Mouse (Mus musculus): ENCODE results near the gene Nlrp10. TPM values are rescaled to one million over a fixed set of nuclear protein-coding genes. Genes with fewer than 3 reads are reported as not detected.

Nlrp10 gene
- polyA plus RNA-seq (2015; fragmentation: Nextera tagmentation; extraction: Ambion mirVana): 0.03 TPM in 1 of 2 replicates, not detected in the other

GRCm38 (mm10) chr7:108929726-108930393 is at the start of gene Nlrp10:
Nlrp10 (minus strand) TSS chr7:108930178.
- WGBS: 72% methylated on average over 6 of the region's 6 CpGs
- no peak within 1 kb of the TSS for H3K4me3 ChIP-seq (replicated peaks; ENCODE audit: low read depth, low read length)
- H3K27ac ChIP-seq: no peak within 1 kb of the TSS
- H3K36me3 ChIP-seq (ENCODE audit: insufficient read depth, low read length): no peaks in the 10 kb centered on the region
- H3K9me3 ChIP-seq (replicated peaks; ENCODE audit: low read length): no peaks in the 10 kb centered on the region
- no peak within 1 kb of the TSS for H3K4me2 ChIP-seq (ENCODE audit: low read length)
- DNase-seq (ENCODE audit: low spot score) (no peak), ATAC-seq (replicated peaks; ENCODE audit: low FRiP score, low read depth) (no peak)
- no peaks in the 10 kb centered on the region for H3K4me1 ChIP-seq (replicated peaks; ENCODE audit: insufficient read depth, low read length)
- no peaks in the 10 kb centered on the region for H3K27me3 ChIP-seq (ENCODE audit: insufficient read depth, low read length)
- no peak within 1 kb of the TSS for H3K9ac ChIP-seq (ENCODE audit: low read depth, low read length)
- no peak for TF ChIP-seq CTCF (IDR thresholded peaks at IDR 0.05; ENCODE audit: low read depth)

GRCm38 (mm10) chr7:108972273-108972672 is 42.3 kb upstream of the Nlrp10 start:
- Histone ChIP-seq H3K27ac (no peak overlapping the region), H3K4me3 (replicated peaks; ENCODE audit: low read depth, low read length) (no peak overlapping the region), H3K27me3 (ENCODE audit: insufficient read depth, low read length) (no peaks in the 10 kb centered on the region), H3K4me2 (ENCODE audit: low read length) (no peak overlapping the region), H3K4me1 (replicated peaks; ENCODE audit: insufficient read depth, low read length) (no peaks in the 10 kb centered on the region), H3K9me3 (replicated peaks; ENCODE audit: low read length) (no peaks in the 10 kb centered on the region), H3K36me3 (ENCODE audit: insufficient read depth, low read length) (no peaks in the 10 kb centered on the region), H3K9ac (ENCODE audit: low read depth, low read length) (no peak overlapping the region)
- no peak for ATAC-seq (replicated peaks; ENCODE audit: low FRiP score, low read depth)
- TF ChIP-seq CTCF (IDR thresholded peaks at IDR 0.05; ENCODE audit: low read depth): no peak
- no peak for DNase-seq (ENCODE audit: low spot score)
- WGBS: 65% methylated on average over 6 of the region's 6 CpGs

- Histone ChIP-seq H3K4me1 (replicated peaks; ENCODE audit: insufficient read depth, low read length) (no peaks in the 10 kb centered on the region), H3K36me3 (ENCODE audit: insufficient read depth, low read length) (no peaks in the 10 kb centered on the region), H3K4me2 (ENCODE audit: low read length) (no peak overlapping the region), H3K27me3 (ENCODE audit: insufficient read depth, low read length) (no peaks in the 10 kb centered on the region), H3K9ac (ENCODE audit: low read depth, low read length) (no peak overlapping the region), H3K27ac (no peak overlapping the region), H3K9me3 (replicated peaks; ENCODE audit: low read length) (no peaks in the 10 kb centered on the region), H3K4me3 (replicated peaks; ENCODE audit: low read depth, low read length) (no peak overlapping the region)
- TF ChIP-seq CTCF (IDR thresholded peaks at IDR 0.05; ENCODE audit: low read depth): no peak
- no peak for ATAC-seq (replicated peaks; ENCODE audit: low FRiP score, low read depth)
- 19% methylated on average over 6 of the region's 6 CpGs for WGBS
- DNase-seq (ENCODE audit: low spot score): no peak
Measured at GRCm38 (mm10) chr7:108968201-108968600, 38.2 kb upstream of the Nlrp10 start.

GRCm38 (mm10) chr7:108966742-108967362 is 36.9 kb upstream of the Nlrp10 start:
- Histone ChIP-seq H3K4me2 (ENCODE audit: low read length) (no peak overlapping the region), H3K4me3 (replicated peaks; ENCODE audit: low read depth, low read length) (no peak overlapping the region), H3K9ac (ENCODE audit: low read depth, low read length) (no peak overlapping the region), H3K36me3 (ENCODE audit: insufficient read depth, low read length) (no peaks in the 10 kb centered on the region), H3K4me1 (replicated peaks; ENCODE audit: insufficient read depth, low read length) (no peaks in the 10 kb centered on the region), H3K9me3 (replicated peaks; ENCODE audit: low read length) (no peaks in the 10 kb centered on the region), H3K27ac (no peak overlapping the region), H3K27me3 (ENCODE audit: insufficient read depth, low read length) (no peaks in the 10 kb centered on the region)
- ATAC-seq (replicated peaks; ENCODE audit: low FRiP score, low read depth): peak; percentile 69; the same call in 1 of the 2 replicates
- peak; percentile 63 for DNase-seq (ENCODE audit: low spot score)
- TF ChIP-seq CTCF (IDR thresholded peaks at IDR 0.05; ENCODE audit: low read depth): peak; percentile 82
- WGBS: 24% methylated on average over 7 of the region's 7 CpGs

GRCm38 (mm10) chr7:108965968-108966367 is 36.0 kb upstream of the Nlrp10 start:
- TF ChIP-seq CTCF (IDR thresholded peaks at IDR 0.05; ENCODE audit: low read depth): peak; percentile 37; the same call in 1 of the 2 replicates
- WGBS: 26% methylated on average over 2 of the region's 2 CpGs

GRCm38 (mm10) chr7:108957734-108958133 is 27.8 kb upstream of the Nlrp10 start:
- no peak overlapping the region for H3K4me3 ChIP-seq (replicated peaks; ENCODE audit: low read depth, low read length)
- H3K9me3 ChIP-seq (replicated peaks; ENCODE audit: low read length): no peaks in the 10 kb centered on the region
- no peak for TF ChIP-seq CTCF (IDR thresholded peaks at IDR 0.05; ENCODE audit: low read depth)
- H3K27me3 ChIP-seq (ENCODE audit: insufficient read depth, low read length): no peaks in the 10 kb centered on the region
- DNase-seq (ENCODE audit: low spot score) (no peak), ATAC-seq (replicated peaks; ENCODE audit: low FRiP score, low read depth) (no peak)
- H3K36me3 ChIP-seq (ENCODE audit: insufficient read depth, low read length): no peaks in the 10 kb centered on the region
- 83% methylated on average over 2 of the region's 2 CpGs for WGBS
- H3K4me1 ChIP-seq (replicated peaks; ENCODE audit: insufficient read depth, low read length): no peaks in the 10 kb centered on the region
- no peak overlapping the region for H3K27ac ChIP-seq
- H3K9ac ChIP-seq (ENCODE audit: low read depth, low read length): no peak overlapping the region
- no peak overlapping the region for H3K4me2 ChIP-seq (ENCODE audit: low read length)

More at GRCm38 (mm10) chr7:108965968-108966367, 36.0 kb upstream of the Nlrp10 start:
- ATAC-seq (replicated peaks; ENCODE audit: low FRiP score, low read depth): no peak
- no peak overlapping the region for H3K27ac ChIP-seq
- no peak overlapping the region for H3K9ac ChIP-seq (ENCODE audit: low read depth, low read length)
- H3K27me3 ChIP-seq (ENCODE audit: insufficient read depth, low read length): no peaks in the 10 kb centered on the region
- H3K4me1 ChIP-seq (replicated peaks; ENCODE audit: insufficient read depth, low read length): no peaks in the 10 kb centered on the region
- no peak overlapping the region for H3K4me3 ChIP-seq (replicated peaks; ENCODE audit: low read depth, low read length)
- H3K4me2 ChIP-seq (ENCODE audit: low read length): no peak overlapping the region
- no peak for DNase-seq (ENCODE audit: low spot score)
- no peaks in the 10 kb centered on the region for H3K36me3 ChIP-seq (ENCODE audit: insufficient read depth, low read length)
- no peaks in the 10 kb centered on the region for H3K9me3 ChIP-seq (replicated peaks; ENCODE audit: low read length)

Data from kidney, postnatal 0 days (tissue).